Comparison of ENCODE assay signal across 33 mouse cellular contexts in the genomic region with DNA sequence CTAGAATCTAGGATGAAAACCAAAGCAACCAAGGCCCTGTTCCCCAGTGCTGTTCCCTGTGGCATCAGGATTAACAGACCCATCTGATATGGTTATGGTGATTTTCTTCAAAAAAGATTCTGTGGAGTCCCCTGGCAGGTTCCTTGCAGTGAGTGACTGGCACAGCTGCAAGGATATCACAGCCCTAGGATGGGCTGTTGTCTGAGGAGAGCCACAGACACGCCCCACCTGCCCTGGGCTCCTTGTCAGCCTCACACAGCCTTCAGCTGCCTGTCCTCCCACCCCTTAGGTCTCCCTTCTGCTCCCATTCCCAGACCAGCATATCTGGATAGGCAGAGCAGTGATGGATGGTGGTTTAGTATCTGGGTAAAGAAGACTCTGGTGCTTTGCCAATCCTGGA. TPM values are rescaled to one million over a fixed set of nuclear protein-coding genes. Genes with fewer than 3 reads are reported as not detected.
DNase-seq lines count a peak whose midpoint lies in the region; ATAC-seq and TF ChIP-seq lines count a peak whose summit lies in the region.
"Had no signal": no experiment of that assay in that cellular context is flagged by ENCODE, and none has a peak within 500 bp of the region (broad histone marks: within the 10 kb centered on the region; RNA-seq: fewer than 3 reads in every experiment).

No protein-coding gene starts in this region.

- peak overlapping the region; percentile 30; the same call in 1 of the 2 replicates for H3K9ac ChIP-seq in hindbrain, embryonic 13.5 days
- no peak overlapping the region for H3K9ac ChIP-seq in hindbrain, embryonic 16.5 days (ENCODE audit: low read depth, low read length)
- H3K9ac ChIP-seq in midbrain, embryonic 13.5 days (replicated peaks): no peak overlapping the region
- H3K9ac ChIP-seq in midbrain, postnatal 0 days (replicated peaks; ENCODE audit: low read length, poor library complexity, severe bottlenecking): no peak overlapping the region
- H3K9ac ChIP-seq in neural tube, embryonic 13.5 days: peak overlapping the region; percentile 8; the same call in 1 of the 2 replicates
- H3K9ac ChIP-seq: embryonic facial prominence, embryonic 13.5 days; embryonic facial prominence, embryonic 15.5 days; forebrain, embryonic 12.5 days had no signal

- no peak overlapping the region for H3K4me3 ChIP-seq in hindbrain, embryonic 13.5 days
- no peak overlapping the region for H3K4me3 ChIP-seq in hindbrain, embryonic 16.5 days (ENCODE audit: low read length)
- no peak overlapping the region for H3K4me3 ChIP-seq in midbrain, embryonic 13.5 days (replicated peaks)
- no peak overlapping the region for H3K4me3 ChIP-seq in midbrain, postnatal 0 days (ENCODE audit: low read depth, low read length)
- H3K4me3 ChIP-seq in neural tube, embryonic 13.5 days: no peak overlapping the region
- no peak overlapping the region for H3K4me3 ChIP-seq in myocyte
- H3K4me3 ChIP-seq: embryonic facial prominence, embryonic 13.5 days; embryonic facial prominence, embryonic 15.5 days; erythroblast, embryonic 14.5 days; forebrain, embryonic 10.5 days; forebrain, embryonic 12.5 days had no signal

- H3K79me2 ChIP-seq in myocyte (ENCODE audit: control insufficient read depth, insufficient read depth): no peaks in the 10 kb centered on the region

- peaks cover 35% of the 10 kb centered on the region for H3K36me3 ChIP-seq in hindbrain, embryonic 13.5 days
- H3K36me3 ChIP-seq in hindbrain, embryonic 16.5 days (ENCODE audit: control insufficient read depth, insufficient read depth, low read length): peaks cover 2% of the 10 kb centered on the region; the same call in 1 of the 2 replicates
- H3K36me3 ChIP-seq in midbrain, embryonic 13.5 days: peaks cover 35% of the 10 kb centered on the region
- peaks cover 17% of the 10 kb centered on the region for H3K36me3 ChIP-seq in midbrain, postnatal 0 days (ENCODE audit: insufficient read depth, low read length)
- H3K36me3 ChIP-seq in neural tube, embryonic 13.5 days: peaks cover 24% of the 10 kb centered on the region
- no peaks in the 10 kb centered on the region for H3K36me3 ChIP-seq in myocyte (ENCODE audit: control insufficient read depth, insufficient read depth)

- WGBS in hindbrain, embryonic 13.5 days: 76% methylated on average over 1 of the region's 1 CpGs
- 73% methylated on average over 1 of the region's 1 CpGs for WGBS in hindbrain, embryonic 16.5 days
- WGBS in midbrain, embryonic 13.5 days: 75% methylated on average over 1 of the region's 1 CpGs
- WGBS in midbrain, postnatal 0 days: 92% methylated on average over 1 of the region's 1 CpGs
- 72% methylated on average over 1 of the region's 1 CpGs for WGBS in neural tube, embryonic 13.5 days

- H3ac ChIP-seq in myocyte (ENCODE audit: control insufficient read depth, insufficient read length): no peak overlapping the region

- 0 out of 2 replicates have a peak, but pooled peaks have one; percentile 16 for ATAC-seq in hindbrain, embryonic 13.5 days (ENCODE audit: low FRiP score)
- no peak; the same call in 1 of the 2 replicates for ATAC-seq in hindbrain, embryonic 16.5 days
- ATAC-seq in midbrain, embryonic 13.5 days: no peak
- no peak for ATAC-seq in midbrain, postnatal 0 days (ENCODE audit: low FRiP score)
- no peak for ATAC-seq in neural tube, embryonic 13.5 days (ENCODE audit: low read depth)
- ATAC-seq: activated CD4-positive, CD25-positive, alpha-beta regulatory T cell, adult 4 months; CD4-positive, CD25-positive, alpha-beta regulatory T cell, adult 4 months; forebrain, embryonic 14.5 days; Patski had no signal

- no peaks in the 10 kb centered on the region for H3K9me3 ChIP-seq in hindbrain, embryonic 13.5 days
- no peaks in the 10 kb centered on the region for H3K9me3 ChIP-seq in hindbrain, embryonic 16.5 days (ENCODE audit: control insufficient read depth, low read length)
- H3K9me3 ChIP-seq in midbrain, embryonic 13.5 days: no peaks in the 10 kb centered on the region
- no peaks in the 10 kb centered on the region for H3K9me3 ChIP-seq in midbrain, postnatal 0 days (ENCODE audit: low read length)
- H3K9me3 ChIP-seq in neural tube, embryonic 13.5 days: no peaks in the 10 kb centered on the region
- H3K9me3 ChIP-seq: embryonic facial prominence, embryonic 13.5 days; embryonic facial prominence, embryonic 15.5 days; forebrain, embryonic 10.5 days; forebrain, embryonic 12.5 days; G1E had no signal

- no peaks in the 10 kb centered on the region for H3K27me3 ChIP-seq in hindbrain, embryonic 13.5 days
- H3K27me3 ChIP-seq in hindbrain, embryonic 16.5 days (replicated peaks; ENCODE audit: control insufficient read depth, insufficient read depth, low read length): no peaks in the 10 kb centered on the region
- H3K27me3 ChIP-seq in midbrain, embryonic 13.5 days: no peaks in the 10 kb centered on the region
- H3K27me3 ChIP-seq in midbrain, postnatal 0 days (ENCODE audit: insufficient read depth, low read length): no peaks in the 10 kb centered on the region
- no peaks in the 10 kb centered on the region for H3K27me3 ChIP-seq in neural tube, embryonic 13.5 days
- no peaks in the 10 kb centered on the region for H3K27me3 ChIP-seq in myocyte (ENCODE audit: control insufficient read depth, insufficient read depth, insufficient read length)
- H3K27me3 ChIP-seq: CH12.LX; embryonic facial prominence, embryonic 13.5 days; embryonic facial prominence, embryonic 15.5 days; forebrain, embryonic 12.5 days; Patski had no signal

- H3K4me2 ChIP-seq in hindbrain, embryonic 13.5 days: no peak overlapping the region
- no peak overlapping the region for H3K4me2 ChIP-seq in hindbrain, embryonic 16.5 days (ENCODE audit: low read length)
- H3K4me2 ChIP-seq in midbrain, embryonic 13.5 days (replicated peaks): no peak overlapping the region
- no peak overlapping the region for H3K4me2 ChIP-seq in midbrain, postnatal 0 days (ENCODE audit: low read depth, low read length, poor library complexity, severe bottlenecking)
- no peak overlapping the region for H3K4me2 ChIP-seq in neural tube, embryonic 13.5 days
- H3K4me2 ChIP-seq in myocyte (ENCODE audit: low read depth): peak overlapping the region; percentile 49
- H3K4me2 ChIP-seq: embryonic facial prominence, embryonic 13.5 days; embryonic facial prominence, embryonic 15.5 days; forebrain, embryonic 12.5 days had no signal

- H3K4me1 ChIP-seq in hindbrain, embryonic 13.5 days (replicated peaks): peaks cover 27% of the 10 kb centered on the region
- peaks cover 3% of the 10 kb centered on the region; the same call in 1 of the 2 replicates for H3K4me1 ChIP-seq in hindbrain, embryonic 16.5 days (ENCODE audit: control insufficient read depth, insufficient read depth, low read depth, low read length)
- H3K4me1 ChIP-seq in midbrain, embryonic 13.5 days (replicated peaks): peaks cover 14% of the 10 kb centered on the region
- no peaks in the 10 kb centered on the region for H3K4me1 ChIP-seq in midbrain, postnatal 0 days (ENCODE audit: insufficient read depth, low read length)
- peaks cover 14% of the 10 kb centered on the region for H3K4me1 ChIP-seq in neural tube, embryonic 13.5 days (replicated peaks)
- H3K4me1 ChIP-seq: forebrain, embryonic 10.5 days; forebrain, embryonic 12.5 days had no signal

- H3K27ac ChIP-seq in hindbrain, embryonic 13.5 days: peak overlapping the region; percentile 52
- H3K27ac ChIP-seq in hindbrain, embryonic 16.5 days (ENCODE audit: low read depth, low read length): no peak overlapping the region
- H3K27ac ChIP-seq in midbrain, embryonic 13.5 days: peak overlapping the region; percentile 30; the same call in 1 of the 2 replicates
- no peak overlapping the region for H3K27ac ChIP-seq in midbrain, postnatal 0 days (ENCODE audit: low read depth, low read length)
- H3K27ac ChIP-seq in neural tube, embryonic 13.5 days (replicated peaks): peak overlapping the region; percentile 71
- H3K27ac ChIP-seq: embryonic facial prominence, embryonic 13.5 days; embryonic facial prominence, embryonic 15.5 days; forebrain, embryonic 10.5 days; forebrain, embryonic 12.5 days had no signal

- no peak for DNase-seq in midbrain, postnatal 0 days (ENCODE audit: low spot score)
- DNase-seq in neural tube, embryonic 10.5 days (ENCODE audit: extremely low spot score, low spot score): no peak
- DNase-seq in testis, postnatal 10 days (ENCODE audit: low spot score): no peak
- DNase-seq: adrenal gland, postnatal 10 days; cerebellum, adult 11 months; cerebellum, adult 18-20 months; cerebellum, adult 8-10 months; cerebellum, adult 9-11 months; cerebellum, postnatal 36 days; embryo, embryonic 11 days had no signal

- TF ChIP-seq POLR2A in myocyte (IDR thresholded peaks at IDR 0.05; ENCODE audit: insufficient read length, low read depth): no peak

- TF ChIP-seq CTCF in midbrain, postnatal 0 days (IDR thresholded peaks at IDR 0.05): no peak

TF ChIP-seq in myocyte, 11 proteins besides CTCF, POLR2A, EP300 and RAD21 (continues in another document):
- TF ChIP-seq REST (IDR thresholded peaks at IDR 0.05; ENCODE audit: insufficient read depth, insufficient read length): no peak
- TF ChIP-seq MAX (IDR thresholded peaks at IDR 0.05; ENCODE audit: low read depth): no peak
- TF ChIP-seq POLR2AphosphoS2 (IDR thresholded peaks at IDR 0.05; ENCODE audit: insufficient read length, low read depth): no peak
- peak; percentile 86 to 99 (median 99) for TF ChIP-seq MYOD1 (IDR thresholded peaks at IDR 0.05; ENCODE audit: control insufficient read depth in 1 of 3, insufficient read length in 2 of 3, low read depth in 2 of 3)
- TF ChIP-seq E2F4 (IDR thresholded peaks at IDR 0.05; ENCODE audit: insufficient read depth): no peak

RNA-seq across cellular contexts. Expression of gene Alppl2, which starts 39.0 kb away (rescaled TPM):
- polyA plus RNA-seq in hindbrain, embryonic 13.5 days (2015; fragmentation: Nextera tagmentation; extraction: Ambion mirVana): not detected in 2 replicates
- not detected in 2 replicates for polyA plus RNA-seq in hindbrain, embryonic 16.5 days (2015; fragmentation: Nextera tagmentation; extraction: Ambion mirVana)
- not detected in 2 replicates for polyA plus RNA-seq in midbrain, embryonic 13.5 days (2015; fragmentation: Nextera tagmentation; extraction: Ambion mirVana)
- total RNA-seq in midbrain, postnatal 0 days (2014; rRNA removed): not detected in 2 replicates
- polyA plus RNA-seq in midbrain, postnatal 0 days (2015; fragmentation: Nextera tagmentation; extraction: Ambion mirVana): not detected in 2 replicates
- polyA plus RNA-seq in neural tube, embryonic 13.5 days (2015; fragmentation: Nextera tagmentation; extraction: Ambion mirVana): not detected in 2 replicates
- not detected for polyA plus RNA-seq in myocyte (2012; fragmentation: generic; extraction: Trizol)
- total RNA-seq: adrenal gland, adult 18-20 months; adrenal gland, postnatal 10 days; adrenal gland, postnatal 25 days; adrenal gland, postnatal 4 days; CH12.LX; common myeloid progenitor, adult 5-6 weeks; G1E had no signal
- polyA plus RNA-seq: activated CD4-positive, CD25-positive, alpha-beta regulatory T cell, adult 4 months; brain, embryonic 14.5 days; CD4-positive, CD25-positive, alpha-beta regulatory T cell, adult 4 months; embryonic facial prominence, embryonic 11.5 days; embryonic facial prominence, embryonic 13.5 days; embryonic facial prominence, embryonic 15.5 days; erythroblast, embryonic 14.5 days; forebrain, embryonic 10.5 days; forebrain, embryonic 12.5 days; forebrain, embryonic 14.5 days; forebrain, embryonic 16.5 days; G1E; Patski had no signal

RNA-seq across cellular contexts. Expression of gene Alpi, which starts 50.7 kb away (rescaled TPM):
- polyA plus RNA-seq in hindbrain, embryonic 13.5 days (2015; fragmentation: Nextera tagmentation; extraction: Ambion mirVana): not detected in 2 replicates
- polyA plus RNA-seq in hindbrain, embryonic 16.5 days (2015; fragmentation: Nextera tagmentation; extraction: Ambion mirVana): not detected in 2 replicates
- 0.08 TPM in 1 of 2 replicates, not detected in the other for polyA plus RNA-seq in midbrain, embryonic 13.5 days (2015; fragmentation: Nextera tagmentation; extraction: Ambion mirVana)
- 0.49 TPM in 1 of 2 replicates, not detected in the other for total RNA-seq in midbrain, postnatal 0 days (2014; rRNA removed)
- not detected in 2 replicates for polyA plus RNA-seq in midbrain, postnatal 0 days (2015; fragmentation: Nextera tagmentation; extraction: Ambion mirVana)
- not detected in 2 replicates for polyA plus RNA-seq in neural tube, embryonic 13.5 days (2015; fragmentation: Nextera tagmentation; extraction: Ambion mirVana)
- 0.32 TPM for polyA plus RNA-seq in myocyte (2012; fragmentation: generic; extraction: Trizol)
- total RNA-seq: adrenal gland, adult 18-20 months; adrenal gland, postnatal 10 days; adrenal gland, postnatal 25 days; adrenal gland, postnatal 4 days; CH12.LX; common myeloid progenitor, adult 5-6 weeks; G1E had no signal
- polyA plus RNA-seq: activated CD4-positive, CD25-positive, alpha-beta regulatory T cell, adult 4 months; brain, embryonic 14.5 days; CD4-positive, CD25-positive, alpha-beta regulatory T cell, adult 4 months; embryonic facial prominence, embryonic 11.5 days; embryonic facial prominence, embryonic 13.5 days; embryonic facial prominence, embryonic 15.5 days; erythroblast, embryonic 14.5 days; forebrain, embryonic 10.5 days; forebrain, embryonic 12.5 days; forebrain, embryonic 14.5 days; forebrain, embryonic 16.5 days; G1E had no signal

Comparison
In these comparisons a context has a peak if more than half of its experiments do, and no peak if none do; other contexts are left out.
1. H3K27ac ChIP-seq: peak in hindbrain, embryonic 13.5 days (single experiment), midbrain, embryonic 13.5 days (single experiment) and neural tube, embryonic 13.5 days (single experiment); none in hindbrain, embryonic 16.5 days (single experiment) and midbrain, postnatal 0 days (single experiment).
2. H3K9ac ChIP-seq: peak in hindbrain, embryonic 13.5 days (single experiment) and neural tube, embryonic 13.5 days (single experiment); none in hindbrain, embryonic 16.5 days (single experiment), midbrain, embryonic 13.5 days (single experiment) and midbrain, postnatal 0 days (single experiment).